Mouse (Mus musculus): ENCODE measurements around the gene Eid1. TPM values are rescaled to one million over a fixed set of nuclear protein-coding genes. Genes with fewer than 3 reads are reported as not detected.

The Eid1 gene
- 351 and 393 TPM in 2 replicates for polyA plus RNA-seq (2016; fragmentation: Nextera tagmentation; extraction: Ambion mirVana)

DNA sequence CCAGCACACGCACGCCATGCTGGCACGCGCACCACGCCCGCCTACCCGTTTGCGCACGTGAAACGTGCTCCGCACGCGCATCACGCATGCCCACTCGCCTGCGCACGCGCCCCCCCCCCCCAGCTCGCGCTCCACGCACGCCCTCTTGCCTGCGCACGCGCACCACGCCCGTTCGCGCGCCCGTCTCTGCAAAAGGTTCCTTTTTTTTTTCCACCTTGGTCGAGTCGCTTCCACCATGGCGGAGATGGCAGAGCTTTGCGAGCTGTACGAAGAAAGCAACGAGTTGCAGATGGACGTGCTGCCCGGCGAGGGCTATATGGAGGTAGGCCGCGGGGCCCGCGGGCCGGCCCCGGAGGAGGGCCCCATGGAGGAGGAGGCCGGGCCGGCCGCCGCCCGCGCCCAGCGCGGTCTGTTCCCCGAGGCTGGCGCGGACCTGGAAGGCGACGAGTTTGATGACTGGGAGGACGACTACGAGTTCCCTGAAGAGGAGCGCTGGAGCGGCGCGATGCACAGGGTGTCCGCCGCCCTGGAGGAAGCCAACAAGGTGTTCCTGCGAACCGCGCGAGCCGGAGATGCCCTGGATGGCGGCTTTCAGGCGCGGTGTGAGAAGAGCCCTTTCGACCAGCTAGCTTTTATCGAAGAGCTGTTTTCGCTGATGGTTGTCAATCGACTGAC, at the start of gene Eid1:
TSS of gene Eid1 (plus strand) at position 139 of the 675 bp plus-strand sequence.
- under 1% methylated on average over 77 of the region's 79 CpGs for WGBS
- H3K27me3 ChIP-seq (replicated peaks), result no peaks in the 10 kb centered on the region
- H3K27ac ChIP-seq, result peak within 1 kb of the TSS; percentile 86
- H3K4me2 ChIP-seq (replicated peaks), result peak within 1 kb of the TSS; percentile 67
- ATAC-seq (ENCODE audit: low FRiP score, low read depth), result peak; percentile 93
- H3K9me3 ChIP-seq, result no peaks in the 10 kb centered on the region
- H3K9ac ChIP-seq, result peak within 1 kb of the TSS; percentile 90
- peak within 1 kb of the TSS; percentile 75 for H3K4me3 ChIP-seq
- peaks cover 9% of the 10 kb centered on the region for H3K4me1 ChIP-seq
- H3K36me3 ChIP-seq, result no peaks in the 10 kb centered on the region

DNA sequence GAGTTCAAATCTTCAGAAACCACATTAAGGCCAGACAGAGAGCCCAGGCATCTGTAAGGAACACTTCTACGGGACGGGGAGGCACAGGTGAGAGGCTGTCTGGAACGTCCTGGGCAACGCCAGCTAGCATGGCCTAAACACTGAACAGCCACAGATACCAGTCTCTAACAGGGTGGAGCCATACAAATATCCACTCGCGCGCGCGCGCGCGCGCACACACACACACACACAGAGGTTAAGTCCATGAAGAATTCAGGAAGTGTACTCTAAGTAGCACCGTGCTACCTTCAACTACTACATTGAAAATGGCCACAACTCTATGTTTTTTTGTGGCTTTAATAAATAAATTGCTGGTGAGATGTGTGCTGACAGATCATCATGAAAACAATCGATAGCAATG, 49.7 kb upstream of the Eid1 start:
- 96% methylated on average over 15 of the region's 15 CpGs for WGBS
- H3K4me2 ChIP-seq (replicated peaks), result peak overlapping the region; percentile 58
- no peak for ATAC-seq (ENCODE audit: low FRiP score, low read depth)

DNA sequence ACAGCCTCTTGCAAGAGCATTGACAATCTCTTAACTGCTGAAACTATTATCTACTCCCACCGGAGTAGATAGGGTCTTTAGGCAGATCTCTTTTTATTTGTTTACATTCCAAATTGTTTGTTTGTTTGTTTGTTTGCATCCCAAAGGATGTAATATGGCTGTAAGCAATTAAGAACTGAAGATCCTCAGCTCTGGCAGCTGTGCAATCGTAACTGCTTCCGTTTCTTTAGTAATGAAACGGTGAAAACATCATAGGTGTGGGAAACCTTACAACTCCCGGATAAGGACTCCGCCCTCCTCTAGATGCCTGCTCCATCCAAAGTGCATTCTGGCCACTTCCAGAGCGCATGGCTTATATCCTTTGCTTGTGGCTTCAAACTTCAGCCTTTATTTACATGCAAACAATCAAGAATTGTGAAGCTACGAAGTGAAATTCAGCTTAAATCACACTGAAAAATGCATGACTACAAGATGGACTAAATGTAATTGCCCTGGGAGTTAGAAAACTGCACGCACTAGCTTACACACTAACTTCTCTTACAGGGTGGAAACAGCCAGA, 48.7 kb upstream of the Eid1 start:
- Histone ChIP-seq H3K4me3 (peak overlapping the region; percentile 78), H3K27ac (no peak overlapping the region), H3K36me3 (peaks cover 8% of the 10 kb centered on the region), H3K9me3 (no peaks in the 10 kb centered on the region), H3K4me1 (peaks cover 14% of the 10 kb centered on the region), H3K27me3 (replicated peaks) (no peaks in the 10 kb centered on the region), H3K9ac (peak overlapping the region; percentile 64), H3K4me2 (replicated peaks) (peak overlapping the region; percentile 58)
- WGBS, result 10% methylated on average over 9 of the region's 9 CpGs
- no peak for ATAC-seq (ENCODE audit: low FRiP score, low read depth)

More for the DNA sequence above, 49.7 kb upstream of the Eid1 start:
- Histone ChIP-seq H3K4me3 (no peak overlapping the region), H3K36me3 (peaks cover 12% of the 10 kb centered on the region), H3K27me3 (replicated peaks) (no peaks in the 10 kb centered on the region), H3K9me3 (no peaks in the 10 kb centered on the region), H3K4me1 (peaks cover 14% of the 10 kb centered on the region), H3K27ac (no peak overlapping the region), H3K9ac (no peak overlapping the region)

GRCm38 (mm10) chr2:125624837-125625351, 48.0 kb upstream of the Eid1 start, which contains the start of gene Cep152:
Cep152 (minus strand) TSS chr2:125625113.
- Histone ChIP-seq H3K9me3 (no peaks in the 10 kb centered on the region), H3K36me3 (peaks cover 3% of the 10 kb centered on the region; the same call in 1 of the 2 replicates), H3K9ac (peak within 1 kb of the TSS; percentile 64), H3K4me2 (replicated peaks) (peak within 1 kb of the TSS; percentile 58), H3K27me3 (replicated peaks) (no peaks in the 10 kb centered on the region), H3K4me1 (peaks cover 14% of the 10 kb centered on the region), H3K27ac (no peak within 1 kb of the TSS), H3K4me3 (peak within 1 kb of the TSS; percentile 78)
- WGBS, result under 1% methylated on average over 50 of the region's 50 CpGs
- ATAC-seq (ENCODE audit: low FRiP score, low read depth), result peak; percentile 99

- no peaks in the 10 kb centered on the region for H3K36me3 ChIP-seq
- H3K9me3 ChIP-seq, result no peaks in the 10 kb centered on the region
- H3K4me2 ChIP-seq (replicated peaks), result no peak overlapping the region
- ATAC-seq (ENCODE audit: low FRiP score, low read depth), result no peak
- no peak overlapping the region for H3K27ac ChIP-seq
- no peaks in the 10 kb centered on the region for H3K27me3 ChIP-seq (replicated peaks)
- H3K4me3 ChIP-seq, result no peak overlapping the region
- peaks cover 14% of the 10 kb centered on the region for H3K4me1 ChIP-seq
- no peak overlapping the region for H3K9ac ChIP-seq
- 73% methylated on average over 4 of the region's 4 CpGs for WGBS
Measured at GRCm38 (mm10) chr2:125626536-125626935, 46.4 kb upstream of the Eid1 start.

GRCm38 (mm10) chr2:125628487-125628886, 44.4 kb upstream of the Eid1 start:
- no peak overlapping the region for H3K4me3 ChIP-seq
- no peak overlapping the region for H3K4me2 ChIP-seq (replicated peaks)
- ATAC-seq (ENCODE audit: low FRiP score, low read depth), result no peak
- H3K27ac ChIP-seq, result no peak overlapping the region
- H3K9ac ChIP-seq, result no peak overlapping the region
- no peaks in the 10 kb centered on the region for H3K9me3 ChIP-seq
- no peaks in the 10 kb centered on the region for H3K27me3 ChIP-seq (replicated peaks)
- WGBS, result 90% methylated on average over 6 of the region's 6 CpGs
- peaks cover 10% of the 10 kb centered on the region for H3K4me1 ChIP-seq
- no peaks in the 10 kb centered on the region for H3K36me3 ChIP-seq

- H3K4me1 ChIP-seq, result no peaks in the 10 kb centered on the region
- no peak overlapping the region for H3K4me2 ChIP-seq (replicated peaks)
- no peak overlapping the region for H3K9ac ChIP-seq
- 90% methylated on average over 2 of the region's 2 CpGs for WGBS
- no peaks in the 10 kb centered on the region for H3K27me3 ChIP-seq (replicated peaks)
- no peak for ATAC-seq (ENCODE audit: low FRiP score, low read depth)
- H3K27ac ChIP-seq, result no peak overlapping the region
- H3K4me3 ChIP-seq, result no peak overlapping the region
- H3K36me3 ChIP-seq, result no peaks in the 10 kb centered on the region
- no peaks in the 10 kb centered on the region for H3K9me3 ChIP-seq
Measured at GRCm38 (mm10) chr2:125630010-125630409, 42.9 kb upstream of the Eid1 start.

DNA sequence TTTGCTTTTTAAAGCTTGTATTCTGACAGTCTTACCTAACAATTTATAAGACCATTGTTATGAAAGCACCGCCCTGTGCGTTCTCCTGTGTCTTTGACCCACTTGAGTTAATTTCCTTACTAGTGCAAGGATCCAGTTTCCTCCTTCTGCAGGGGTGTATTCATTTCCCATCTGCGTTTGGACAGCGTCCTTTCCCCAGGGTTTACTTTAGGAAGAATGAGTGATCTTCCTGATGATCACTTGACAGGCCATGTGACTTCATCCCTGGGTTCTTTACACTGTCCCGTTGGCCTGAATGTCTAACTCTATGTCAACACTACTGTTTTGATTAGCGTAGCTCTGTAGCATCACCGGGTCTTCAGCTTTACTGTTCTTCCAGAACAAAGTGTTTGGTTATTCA, 35.6 kb upstream of the Eid1 start:
- H3K4me2 ChIP-seq (replicated peaks), result no peak overlapping the region
- H3K27me3 ChIP-seq (replicated peaks), result no peaks in the 10 kb centered on the region
- no peaks in the 10 kb centered on the region for H3K36me3 ChIP-seq
- no peak for ATAC-seq (ENCODE audit: low FRiP score, low read depth)
- WGBS, result 76% methylated on average over 7 of the region's 7 CpGs
- no peak overlapping the region for H3K27ac ChIP-seq
- no peaks in the 10 kb centered on the region for H3K4me1 ChIP-seq
- no peak overlapping the region for H3K4me3 ChIP-seq
- H3K9me3 ChIP-seq, result no peaks in the 10 kb centered on the region
- H3K9ac ChIP-seq, result no peak overlapping the region

- Histone ChIP-seq H3K27me3 (replicated peaks) (no peaks in the 10 kb centered on the region), H3K36me3 (no peaks in the 10 kb centered on the region), H3K9ac (no peak overlapping the region), H3K9me3 (no peaks in the 10 kb centered on the region), H3K4me2 (replicated peaks) (no peak overlapping the region), H3K4me3 (no peak overlapping the region), H3K4me1 (0 out of 2 replicates have a peak, but pooled peaks cover 3% of the 10 kb centered on the region), H3K27ac (no peak overlapping the region)
- no peak for ATAC-seq (ENCODE audit: low FRiP score, low read depth)
- WGBS, result 74% methylated on average over 6 of the region's 6 CpGs
Measured at GRCm38 (mm10) chr2:125644912-125645311, 28.0 kb upstream of the Eid1 start.

DNA sequence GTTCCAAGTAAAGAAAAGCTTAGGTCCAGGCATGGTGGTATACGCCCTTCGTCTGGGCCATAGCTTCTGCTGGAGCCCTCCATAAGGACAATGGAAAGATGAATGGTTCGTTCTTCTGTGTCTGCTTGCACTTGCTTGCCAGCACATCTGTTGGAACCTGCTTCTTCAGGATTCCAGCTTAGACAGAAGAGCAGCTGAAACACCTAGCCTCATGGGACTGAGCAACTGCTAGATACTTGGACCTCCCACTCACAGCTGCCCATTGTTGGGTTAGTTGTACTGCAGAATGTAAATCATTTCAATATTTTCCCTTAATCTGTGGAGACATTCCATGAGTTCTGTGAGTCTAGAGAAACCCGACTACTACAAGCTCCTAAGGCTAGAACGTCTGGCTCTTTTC, 22.9 kb upstream of the Eid1 start:
- 0 out of 2 replicates have a peak, but pooled peaks cover 1% of the 10 kb centered on the region for H3K4me1 ChIP-seq
- no peak for ATAC-seq (ENCODE audit: low FRiP score, low read depth)
- H3K9ac ChIP-seq, result no peak overlapping the region
- no peaks in the 10 kb centered on the region for H3K27me3 ChIP-seq (replicated peaks)
- 84% methylated on average over 5 of the region's 5 CpGs for WGBS
- H3K36me3 ChIP-seq, result no peaks in the 10 kb centered on the region
- H3K27ac ChIP-seq, result no peak overlapping the region
- no peak overlapping the region for H3K4me3 ChIP-seq
- H3K9me3 ChIP-seq, result no peaks in the 10 kb centered on the region
- H3K4me2 ChIP-seq (replicated peaks), result no peak overlapping the region

DNA sequence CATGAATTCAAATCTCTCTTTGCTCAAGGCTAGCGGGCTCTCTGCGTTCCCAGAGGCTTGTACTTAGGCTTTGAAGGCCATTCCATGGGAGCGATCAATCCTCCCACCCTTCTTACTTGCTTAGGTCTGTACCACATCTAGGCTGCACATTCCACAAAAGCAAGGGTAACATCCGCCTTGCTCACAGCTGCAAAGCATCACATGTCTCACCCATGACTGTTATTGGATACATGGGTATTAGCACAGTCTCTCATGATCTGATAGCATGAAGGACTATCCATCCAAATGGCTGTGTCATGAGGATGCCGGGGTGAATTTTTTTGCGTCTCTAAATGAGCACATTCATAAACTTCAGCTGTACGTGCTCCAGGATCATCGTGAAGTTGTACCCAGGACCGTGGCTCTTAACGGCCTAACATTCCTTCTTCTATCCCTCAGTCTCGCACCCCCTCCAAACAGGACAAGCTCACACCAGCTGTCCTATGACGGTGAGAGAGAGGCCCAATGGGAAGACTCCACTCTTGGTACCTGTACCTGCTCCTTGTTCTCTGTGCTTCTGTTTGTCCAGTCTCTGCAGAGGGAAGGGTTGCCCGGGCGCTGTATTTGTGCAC, 22.0 kb upstream of the Eid1 start:
- no peak overlapping the region for H3K4me2 ChIP-seq (replicated peaks)
- no peaks in the 10 kb centered on the region for H3K27me3 ChIP-seq (replicated peaks)
- no peaks in the 10 kb centered on the region for H3K36me3 ChIP-seq
- no peaks in the 10 kb centered on the region for H3K4me1 ChIP-seq
- no peak for ATAC-seq (ENCODE audit: low FRiP score, low read depth)
- H3K27ac ChIP-seq, result no peak overlapping the region
- no peak overlapping the region for H3K4me3 ChIP-seq
- H3K9ac ChIP-seq, result no peak overlapping the region
- no peaks in the 10 kb centered on the region for H3K9me3 ChIP-seq
- WGBS, result 91% methylated on average over 14 of the region's 14 CpGs

DNA sequence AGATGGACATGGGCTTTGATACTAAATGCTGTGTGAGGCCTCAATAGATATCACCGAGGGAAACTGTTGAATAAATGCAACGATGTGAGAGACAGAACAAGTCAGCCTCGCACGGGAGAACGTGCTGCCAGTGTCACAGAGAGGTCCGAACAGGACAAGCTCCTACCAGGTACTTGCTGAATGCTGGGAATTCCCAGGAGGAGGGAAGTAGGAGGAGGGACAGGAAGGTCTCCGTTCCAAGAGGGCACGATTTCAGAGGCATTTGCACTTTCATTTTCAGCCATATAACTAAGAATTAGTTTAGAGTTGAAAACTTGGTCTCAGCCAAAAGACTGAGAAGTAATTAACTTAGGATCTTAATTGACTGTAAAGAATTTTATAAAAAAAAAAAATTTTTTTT, 21.3 kb upstream of the Eid1 start:
- Histone ChIP-seq H3K36me3 (no peaks in the 10 kb centered on the region), H3K4me1 (no peaks in the 10 kb centered on the region), H3K9ac (no peak overlapping the region), H3K4me3 (no peak overlapping the region), H3K27ac (no peak overlapping the region), H3K27me3 (replicated peaks) (no peaks in the 10 kb centered on the region), H3K4me2 (replicated peaks) (no peak overlapping the region), H3K9me3 (no peaks in the 10 kb centered on the region)
- no peak for ATAC-seq (ENCODE audit: low FRiP score, low read depth)
- 68% methylated on average over 8 of the region's 8 CpGs for WGBS

All from neural tube, embryonic 12.5 days (tissue).